Mouse (Mus musculus) hindbrain, postnatal 0 days (tissue): ENCODE data around the gene Tgfb1. TPM values are rescaled to one million over a fixed set of nuclear protein-coding genes. Genes with fewer than 3 reads are reported as not detected.

Source experiments
- ATAC-seq: fragments of 200-750 bp; cut with Nextera tagmentation; 2 replicates; pipeline ENCODE4 v1.8.0; 2017; ENCODE audit warnings: mild to moderate bottlenecking, moderate TSS enrichment, moderate library complexity
- DNase-seq: peaks from one replicate; pipeline ENCODE4 v3.0.0-alpha.2; 2015; ENCODE audit warnings: low spot score
- H3K27ac ChIP-seq: fragments of 300-500 bp; sonication (generic); 2 replicates; pipeline ENCODE4 v1.5.1; 2014; ENCODE audit warnings: mild to moderate bottlenecking
- H3K27me3 ChIP-seq: fragments of 300-500 bp; sonication (generic); 2 replicates; pipeline ENCODE4 v1.6.1; 2014; ENCODE audit warnings: low read length, mixed read lengths; ENCODE audit not compliant: insufficient read depth
- H3K36me3 ChIP-seq: fragments of 300-500 bp; sonication (generic); 2 replicates; pipeline ENCODE4 v1.6.1; 2014; ENCODE audit warnings: low read length, mixed read lengths; ENCODE audit not compliant: insufficient read depth
- H3K4me1 ChIP-seq: fragments of 300-500 bp; sonication (generic); 2 replicates; pipeline ENCODE4 v1.6.1; 2014; ENCODE audit warnings: antibody characterized with exemption, low read length, mixed read lengths; ENCODE audit not compliant: insufficient read depth
- H3K4me2 ChIP-seq: fragments of 300-500 bp; sonication (generic); 2 replicates; pipeline ENCODE4 v1.6.1; 2014; ENCODE audit warnings: low read depth, mild to moderate bottlenecking, low read length, moderate library complexity, mixed read lengths
- H3K4me3 ChIP-seq: fragments of 300-500 bp; sonication (generic); 2 replicates; pipeline ENCODE4 v1.5.1; 2014; ENCODE audit warnings: low read length
- H3K9ac ChIP-seq: fragments of 300-500 bp; sonication (generic); replicated peaks from 2 replicates; pipeline ENCODE4 v1.6.1; 2014; ENCODE audit warnings: mild to moderate bottlenecking, low read length, moderate library complexity, mixed read lengths
- H3K9me3 ChIP-seq: fragments of 300-500 bp; sonication (generic); 2 replicates; pipeline ENCODE4 v1.6.1; 2016; ENCODE audit warnings: low read length, mixed read lengths
- CTCF ChIP-seq: IDR thresholded peaks from 2 replicates; pipeline ENCODE4 v1.5.1; 2016; ENCODE audit warnings: antibody characterized with exemption, control low read depth, low read depth
- WGBS: fragments of 180-500 bp; shearing (Covaris S2); extraction: QIAGEN DNeasy Blood & Tissue Kit; methylation state at CpG from one replicate; pipeline ENCODE4 v1.1.7; 2014; 5-methylcytosine and 5-hydroxymethylcytosine counted together
- polyA plus RNA-seq: library from polyadenylated mRNA; unstranded; fragments of >200 nt; fragmentation: Nextera tagmentation; extraction: Ambion mirVana; gene quantifications from 2 replicates; pipeline ENCODE4 v1.2.1, GENCODE M21; 2015
- total RNA-seq: library from RNA; depleted of rRNA; stranded (reverse); fragments of >200 nt; gene quantifications from 2 replicates; pipeline ENCODE4 v1.2.3, GENCODE M21; 2014

Gene Tgfb1
- total and polyA plus RNA-seq, 2 experiments from 2014 or later = 0.98 to 2.4 TPM

GRCm38 (mm10) chr7:25647574-25648123 lies 39.2 kb upstream of the Tgfb1 start:
- no peaks in the 10 kb centered on the region for H3K27me3 ChIP-seq
- no peak overlapping the region for H3K4me2 ChIP-seq
- H3K36me3 ChIP-seq = 0 out of 2 replicates have a peak, but pooled peaks cover 4% of the 10 kb centered on the region
- H3K4me3 ChIP-seq = no peak overlapping the region
- ATAC-seq = no peak
- WGBS = 71% methylated on average over 5 of the region's 5 CpGs
- no peaks in the 10 kb centered on the region for H3K4me1 ChIP-seq
- TF ChIP-seq CTCF = no peak
- no peaks in the 10 kb centered on the region for H3K9me3 ChIP-seq
- no peak for DNase-seq
- H3K27ac ChIP-seq = no peak overlapping the region
- H3K9ac ChIP-seq = no peak overlapping the region

DNA sequence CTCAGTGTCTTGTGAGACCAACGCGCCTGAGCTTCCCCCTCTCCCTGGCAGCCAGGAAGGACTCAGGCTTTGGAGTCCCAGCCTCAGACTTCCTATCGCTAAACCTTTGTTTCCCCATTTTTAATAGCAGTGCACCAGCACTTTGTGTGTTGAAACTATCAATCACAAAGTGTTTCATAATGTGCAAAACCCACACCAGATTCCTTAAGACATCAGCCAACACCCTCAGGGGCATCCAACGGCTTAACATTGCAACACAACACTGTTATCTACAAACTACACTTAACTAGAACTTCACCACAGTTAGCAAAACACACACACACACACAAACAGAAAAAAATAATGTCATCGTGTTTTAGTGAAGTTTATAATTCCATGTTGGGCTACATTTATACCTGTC lies 37.0 kb upstream of the Tgfb1 start:
- no peak for TF ChIP-seq CTCF
- Histone ChIP-seq H3K9ac (no peak overlapping the region), H3K36me3 (0 out of 2 replicates have a peak, but pooled peaks cover 2% of the 10 kb centered on the region), H3K27ac (no peak overlapping the region), H3K27me3 (no peaks in the 10 kb centered on the region), H3K4me3 (no peak overlapping the region), H3K9me3 (no peaks in the 10 kb centered on the region), H3K4me2 (no peak overlapping the region), H3K4me1 (no peaks in the 10 kb centered on the region)
- ATAC-seq (no peak), DNase-seq (no peak)
- WGBS = 85% methylated on average over 5 of the region's 5 CpGs

GRCm38 (mm10) chr7:25651281-25651680 lies 35.5 kb upstream of the Tgfb1 start:
- TF ChIP-seq CTCF = no peak
- H3K36me3 ChIP-seq = no peaks in the 10 kb centered on the region
- WGBS = 88% methylated on average over 8 of the region's 8 CpGs
- no peak overlapping the region for H3K27ac ChIP-seq
- no peaks in the 10 kb centered on the region for H3K27me3 ChIP-seq
- no peak overlapping the region for H3K4me3 ChIP-seq
- H3K9me3 ChIP-seq = no peaks in the 10 kb centered on the region
- no peak overlapping the region for H3K9ac ChIP-seq
- H3K4me1 ChIP-seq = no peaks in the 10 kb centered on the region
- no peak for ATAC-seq
- no peak for DNase-seq
- no peak overlapping the region for H3K4me2 ChIP-seq

- no peak overlapping the region for H3K27ac ChIP-seq
- no peaks in the 10 kb centered on the region for H3K9me3 ChIP-seq
- no peak for TF ChIP-seq CTCF
- DNase-seq (no peak), ATAC-seq (no peak)
- H3K4me3 ChIP-seq = no peak overlapping the region
- H3K9ac ChIP-seq = no peak overlapping the region
- no peak overlapping the region for H3K4me2 ChIP-seq
- H3K36me3 ChIP-seq = no peaks in the 10 kb centered on the region
- WGBS = 93% methylated on average over 12 of the region's 12 CpGs
- H3K4me1 ChIP-seq = no peaks in the 10 kb centered on the region
- no peaks in the 10 kb centered on the region for H3K27me3 ChIP-seq
These were observed 34.5 kb upstream of the Tgfb1 start for GRCm38 (mm10) chr7:25652244-25652759.

DNA sequence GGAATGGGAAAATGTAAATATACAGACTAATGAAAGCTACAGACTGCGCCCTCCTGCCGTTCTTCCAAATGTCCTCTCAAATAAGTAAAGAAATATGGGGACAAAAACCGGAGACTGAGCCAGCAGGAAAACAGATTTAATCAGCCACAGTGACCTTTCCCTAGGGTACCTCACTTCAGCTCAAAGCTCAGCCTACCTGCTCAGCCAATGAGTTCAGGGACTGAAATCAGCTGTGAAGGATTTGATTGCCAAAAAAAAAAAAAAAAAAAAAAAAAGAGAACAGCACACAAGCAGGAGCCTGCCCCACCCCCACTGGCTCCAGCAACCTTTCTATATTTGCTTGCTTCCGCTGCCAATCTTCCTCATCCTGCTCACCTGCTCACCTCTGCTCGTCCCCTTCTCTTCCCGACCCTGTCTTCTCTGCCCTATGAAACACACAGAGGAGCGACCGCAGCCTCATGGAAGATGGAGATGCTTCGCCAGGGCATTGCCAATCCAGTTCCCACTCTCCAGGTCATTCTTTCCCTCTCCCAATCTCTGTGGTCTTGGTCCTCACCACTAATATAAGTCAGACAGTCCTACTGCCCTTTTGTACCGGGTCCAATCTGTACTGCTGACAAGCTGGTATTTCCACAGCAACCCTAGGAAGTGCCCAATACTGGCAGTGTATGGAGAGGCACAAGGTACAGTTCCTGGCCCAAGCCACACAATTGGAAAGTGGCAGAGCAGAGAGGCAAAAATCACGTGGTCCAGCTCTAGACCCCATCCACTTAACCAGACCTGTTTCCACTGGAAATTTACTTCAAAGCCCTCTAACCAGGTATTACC lies 31.0 kb upstream of the Tgfb1 start:
- no peak overlapping the region for H3K27ac ChIP-seq

GRCm38 (mm10) chr7:25657785-25658184 lies 29.0 kb upstream of the Tgfb1 start:
- no peak for TF ChIP-seq CTCF
- ATAC-seq (no peak), DNase-seq (no peak)
- H3K4me2 ChIP-seq = peak overlapping the region; percentile 79
- H3K36me3 ChIP-seq = no peaks in the 10 kb centered on the region; the same call in 1 of the 2 replicates
- H3K9ac ChIP-seq = peak overlapping the region; percentile 73
- peak overlapping the region; percentile 67 for H3K4me3 ChIP-seq
- H3K27ac ChIP-seq = 0 out of 2 replicates have a peak overlapping the region, but pooled peaks have one; percentile 78
- peaks cover 4% of the 10 kb centered on the region; the same call in 1 of the 2 replicates for H3K4me1 ChIP-seq
- H3K27me3 ChIP-seq = no peaks in the 10 kb centered on the region
- 36% methylated on average over 10 of the region's 10 CpGs for WGBS
- H3K9me3 ChIP-seq = no peaks in the 10 kb centered on the region

More for the DNA sequence above, 31.0 kb upstream of the Tgfb1 start:
- WGBS = 74% methylated on average over 11 of the region's 11 CpGs
- DNase-seq = no peak
- H3K9ac ChIP-seq = no peak overlapping the region
- no peaks in the 10 kb centered on the region for H3K27me3 ChIP-seq
- H3K36me3 ChIP-seq = no peaks in the 10 kb centered on the region
- H3K9me3 ChIP-seq = no peaks in the 10 kb centered on the region
- TF ChIP-seq CTCF = no peak
- H3K4me3 ChIP-seq = no peak overlapping the region
- H3K4me2 ChIP-seq = no peak overlapping the region
- H3K4me1 ChIP-seq = peaks cover 4% of the 10 kb centered on the region; the same call in 1 of the 2 replicates
- no peak for ATAC-seq
